Mouse (Mus musculus) cerebellum, adult 18-20 months (tissue): ENCODE results near the gene Bcl7c.
A peak's percentile ranks its signal among the peaks of the same experiment; 100 is the strongest.
"Not testable (repeated sequence)": the region's sequence is repeated elsewhere in the genome, so short reads cannot be mapped to it uniquely, and the experiment has no call there.

Experiments used
- DNase-seq, 2 experiments: peaks; one replicate each; pipeline ENCODE4 v3.0.0; 2021

Gene Bcl7c

DNA sequence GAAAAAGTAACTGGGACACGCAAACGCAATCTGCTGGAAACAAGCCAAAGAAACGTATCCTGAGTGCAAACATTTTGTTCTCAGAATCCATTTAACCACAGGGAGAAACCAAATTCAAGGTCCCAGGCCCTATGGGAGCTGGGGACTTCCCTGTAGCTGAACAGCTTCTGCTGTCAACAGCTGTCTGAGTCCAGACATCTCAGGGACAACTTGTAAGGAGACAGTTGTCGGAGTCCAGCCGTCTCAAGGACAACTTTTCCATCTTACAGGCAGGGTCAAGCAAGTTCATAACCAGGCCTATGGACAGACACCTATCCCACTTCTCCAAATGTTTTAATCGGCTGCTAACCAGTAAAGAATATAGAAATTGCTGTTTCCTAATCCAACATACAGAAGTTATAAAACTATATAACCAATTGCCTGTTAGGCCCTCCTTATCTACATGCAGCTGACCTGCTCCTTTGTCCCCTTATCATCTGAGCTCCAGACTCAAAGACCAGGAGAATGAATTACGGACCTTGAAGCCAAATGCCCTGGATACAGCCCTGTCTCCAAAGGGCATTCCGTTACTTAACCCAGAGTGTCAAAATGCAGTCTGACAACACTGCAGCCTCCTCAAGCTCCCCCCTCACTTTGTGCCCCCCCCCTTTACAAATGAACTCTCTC, 26.7 kb downstream of the Bcl7c start:
- no peak for DNase-seq

- DNase-seq, result no peak
Observed at GRCm38 (mm10) chr7:127680541-127680940, 28.2 kb downstream of the Bcl7c start.

GRCm38 (mm10) chr7:127678811-127679210, 29.9 kb downstream of the Bcl7c start:
- DNase-seq, result no peak

- no peak for DNase-seq
Observed at GRCm38 (mm10) chr7:127677609-127678008, 31.1 kb downstream of the Bcl7c start.

GRCm38 (mm10) chr7:127677077-127677476, 31.7 kb downstream of the Bcl7c start:
- DNase-seq, result peak; percentile 57 to 60

DNA sequence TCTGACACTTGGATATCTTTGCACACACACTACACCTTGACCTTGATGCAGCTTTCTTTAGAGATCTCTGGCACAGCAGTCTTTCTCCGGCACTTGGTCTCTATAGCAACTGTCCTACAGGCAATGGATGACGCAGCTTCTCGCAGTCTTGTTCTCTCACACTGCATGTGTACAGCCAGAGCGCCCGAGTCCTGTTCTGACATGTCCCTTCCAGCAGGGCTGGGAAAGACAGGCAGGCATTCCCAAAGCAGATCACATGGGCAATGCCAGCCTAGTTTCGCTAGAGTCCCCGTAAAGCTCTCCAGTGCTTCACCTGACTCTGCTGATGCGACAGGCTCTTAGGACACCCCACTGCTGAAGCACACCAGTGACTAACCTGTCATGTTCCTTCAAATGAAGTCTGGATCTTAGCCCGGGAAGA, 33.3 kb downstream of the Bcl7c start:
- DNase-seq, result no peak

DNA sequence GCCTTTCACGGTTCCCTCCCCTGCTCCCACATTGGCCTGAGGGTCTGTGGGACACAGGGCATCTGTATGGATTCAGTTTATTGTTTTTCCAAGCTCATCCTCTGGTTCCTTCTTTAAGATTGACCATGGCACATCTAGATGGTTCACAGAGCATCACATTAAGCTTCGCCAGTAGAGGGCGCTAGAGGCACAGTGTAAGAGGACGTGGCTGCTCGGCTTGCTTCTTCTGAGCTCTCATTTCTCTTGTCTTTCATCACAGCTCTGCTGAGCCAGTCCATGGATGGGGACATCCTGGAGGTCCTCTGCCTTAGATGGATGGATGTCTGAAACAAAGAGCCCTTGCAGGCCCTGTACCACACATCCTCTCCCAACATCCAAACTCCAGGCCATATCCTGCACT, 33.8 kb downstream of the Bcl7c start:
- DNase-seq, result peak; percentile 89 to 90

GRCm38 (mm10) chr7:127672776-127673175, 36.0 kb downstream of the Bcl7c start:
- DNase-seq, result no peak

DNA sequence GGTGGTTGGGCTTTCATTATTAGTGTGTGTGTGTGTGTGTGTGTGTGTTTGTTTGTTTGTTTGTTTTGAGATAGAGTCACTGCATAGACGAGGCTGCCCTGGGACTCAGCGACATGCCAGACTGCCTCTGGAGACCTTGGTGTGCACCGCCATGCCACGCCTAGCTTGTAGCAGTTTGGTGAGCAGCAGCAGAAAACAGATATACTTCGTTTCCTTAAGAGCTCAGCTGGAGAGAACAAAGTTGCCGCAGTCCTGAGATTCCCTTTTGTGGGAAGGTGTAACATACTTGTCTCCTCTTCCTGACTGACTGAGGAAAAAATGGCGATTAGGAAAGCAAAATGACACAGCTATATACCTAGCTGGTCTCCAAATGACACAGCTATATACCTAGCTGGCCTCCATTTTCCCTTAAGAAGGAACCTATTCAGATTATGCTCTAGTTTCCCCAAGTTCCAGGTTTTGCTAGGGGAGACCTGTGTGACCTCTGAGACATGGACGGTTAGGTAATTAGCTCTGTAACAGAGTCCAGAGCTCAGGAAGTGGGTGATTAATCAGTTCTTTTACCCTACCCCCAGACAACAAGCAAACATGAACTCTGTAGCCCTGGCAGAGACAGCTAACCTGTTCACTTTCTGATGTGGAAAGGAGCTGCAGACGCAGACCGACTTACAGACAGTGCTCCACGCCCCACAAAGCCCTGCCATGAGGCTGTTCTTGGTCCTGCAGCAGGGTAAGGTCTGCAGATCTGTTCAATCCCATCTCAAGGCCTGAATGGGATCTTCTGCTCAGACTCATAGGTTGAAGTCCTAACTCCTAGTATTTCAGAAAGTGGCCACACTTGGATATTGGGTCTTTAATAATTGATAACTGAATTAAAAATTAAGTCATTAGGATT, 36.6 kb downstream of the Bcl7c start:
- no peak for DNase-seq

- no peak for DNase-seq
Observed at GRCm38 (mm10) chr7:127667171-127667570, 41.6 kb downstream of the Bcl7c start.

GRCm38 (mm10) chr7:127666679-127667078, 42.1 kb downstream of the Bcl7c start:
- DNase-seq, result no peak

- DNase-seq, result no peak
Observed at GRCm38 (mm10) chr7:127666066-127666654, 42.6 kb downstream of the Bcl7c start.

DNA sequence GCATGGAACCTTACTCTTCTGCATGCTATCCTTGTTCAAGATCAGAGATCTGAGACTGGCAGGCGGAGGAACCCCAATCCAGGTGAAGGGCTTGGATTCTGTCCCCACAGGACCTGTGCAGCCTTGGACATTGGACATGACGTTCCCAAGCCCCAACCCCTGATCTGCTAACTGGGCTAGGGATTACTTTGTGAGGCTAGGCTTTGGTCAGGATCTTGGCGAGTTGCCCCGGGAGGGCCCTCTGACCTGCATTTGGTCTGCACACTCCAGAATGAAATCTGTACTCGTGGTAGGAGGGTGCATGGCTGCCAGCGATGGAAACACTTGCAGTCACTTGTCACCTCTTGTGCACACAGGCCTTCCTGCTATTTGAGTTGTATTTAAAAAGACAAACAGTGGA, 45.8 kb downstream of the Bcl7c start:
- DNase-seq, result no peak

- DNase-seq, result no peak
Observed at GRCm38 (mm10) chr7:127661833-127662232, 46.9 kb downstream of the Bcl7c start.

DNA sequence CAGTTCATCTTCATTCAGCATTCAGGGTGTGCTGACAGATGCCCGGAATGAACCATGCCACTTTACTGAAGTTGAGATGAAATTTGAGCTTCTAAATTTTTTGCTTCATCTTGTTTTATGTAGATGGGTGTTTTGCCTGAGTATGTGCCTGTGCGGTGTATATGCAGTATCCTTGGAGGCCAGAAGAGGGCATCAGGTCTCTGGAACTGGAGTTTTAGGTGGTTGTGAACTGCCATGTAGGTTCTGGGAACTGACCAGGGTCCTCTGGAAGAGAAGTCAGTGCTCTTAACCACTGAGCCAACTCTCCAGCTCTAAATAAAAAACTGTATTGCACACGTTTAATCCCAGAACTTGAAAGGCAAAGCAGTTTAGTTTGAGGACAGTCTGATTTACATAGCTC, 47.9 kb downstream of the Bcl7c start:
- no peak for DNase-seq

DNA sequence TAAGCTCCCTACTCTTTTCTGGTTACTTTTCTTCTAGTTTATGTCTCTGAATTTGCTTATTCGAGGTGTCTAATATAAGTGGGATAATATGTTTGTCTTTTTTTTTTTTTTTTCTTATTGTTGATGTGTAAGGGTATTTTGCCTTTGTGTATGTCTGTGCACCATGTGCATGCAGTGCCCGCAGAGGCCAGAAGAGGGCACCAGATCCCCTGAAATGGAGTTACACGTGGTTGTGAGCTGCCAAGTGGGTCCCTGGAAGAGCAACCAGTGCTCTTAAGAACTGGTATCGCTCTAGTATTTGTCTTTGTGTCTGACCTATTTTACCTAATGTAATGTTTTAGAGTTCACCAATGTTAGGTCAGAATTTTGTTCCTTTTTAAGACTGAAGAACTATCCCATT, 51.8 kb downstream of the Bcl7c start:
- DNase-seq, result peak; percentile 34 to 61

DNA sequence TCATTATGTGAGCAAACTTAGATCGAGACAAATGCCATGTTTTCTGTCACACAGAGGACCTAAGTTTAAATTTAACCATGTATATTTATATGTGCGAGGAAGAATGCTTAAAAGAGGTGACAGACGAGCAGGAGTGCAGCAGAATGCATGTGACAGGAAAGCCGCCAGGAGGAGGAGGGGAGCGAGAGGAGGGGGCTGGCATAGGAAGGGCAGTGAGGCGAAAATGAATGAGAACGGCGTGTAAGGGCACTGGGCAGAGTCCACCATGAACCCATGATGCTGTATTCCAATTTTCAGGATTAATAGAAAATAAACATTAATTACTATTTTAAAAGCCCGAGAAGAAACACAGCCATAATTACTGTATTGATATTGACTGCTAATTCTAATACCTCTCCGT, 54.4 kb downstream of the Bcl7c start:
- no peak for DNase-seq

DNA sequence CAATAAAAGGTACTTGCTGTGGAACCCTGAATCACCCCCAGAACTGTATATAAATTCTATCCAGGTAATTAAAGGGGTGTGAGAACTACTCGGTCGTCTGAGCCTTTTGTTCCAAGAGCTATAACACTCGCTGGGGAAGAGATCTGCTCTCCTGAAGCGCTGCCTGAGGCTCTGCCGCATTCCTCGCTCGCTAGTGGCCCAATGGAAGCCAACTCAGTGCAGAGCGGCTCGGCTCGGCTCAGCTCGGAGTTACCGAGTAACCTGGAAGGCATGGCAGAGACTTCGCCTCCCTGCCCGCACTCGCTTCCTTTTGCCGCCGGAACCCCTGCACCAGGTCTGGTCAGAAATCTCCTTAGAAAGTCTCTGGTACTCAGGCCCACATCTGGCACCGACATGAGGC, 56.7 kb downstream of the Bcl7c start:
- no peak for DNase-seq

DNA sequence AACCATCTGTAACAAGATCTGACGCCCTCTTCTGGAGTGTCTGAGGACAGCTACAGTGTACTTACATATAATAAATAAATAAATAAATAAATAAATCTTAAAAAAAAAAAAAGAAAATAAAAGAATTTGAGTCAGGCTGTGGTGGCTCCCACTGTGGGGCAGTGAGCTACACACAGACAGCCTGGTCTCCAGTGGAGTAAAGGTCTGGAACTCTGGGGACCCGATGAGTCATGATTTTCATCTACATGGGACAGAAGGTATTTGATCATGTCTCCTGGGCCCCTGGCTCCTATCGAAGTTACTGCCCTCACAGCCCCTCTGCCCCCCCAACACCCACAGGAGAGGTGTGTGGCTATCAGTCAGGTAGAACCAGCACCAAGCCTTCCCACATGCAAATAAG, 57.1 kb downstream of the Bcl7c start:
- no peak for DNase-seq

- DNase-seq, result no peak
Observed at GRCm38 (mm10) chr7:127649206-127649605, 59.5 kb downstream of the Bcl7c start.

GRCm38 (mm10) chr7:127648516-127649201, 60.1 kb downstream of the Bcl7c start:
- no peak for DNase-seq

- not testable (repeated sequence) for DNase-seq
Observed at GRCm38 (mm10) chr7:127647576-127647975, 61.2 kb downstream of the Bcl7c start.

- no peak for DNase-seq
Observed at GRCm38 (mm10) chr7:127646363-127646762, 62.4 kb downstream of the Bcl7c start.
